Mouse (Mus musculus) gastrocnemius, postnatal 10 days (tissue): ENCODE measurements around the gene Fam76a. TPM values are rescaled to one million over a fixed set of nuclear protein-coding genes. Genes with fewer than 3 reads are reported as not detected.

Source experiments
- DNase-seq: peaks from one replicate; pipeline ENCODE4 v3.0.0; 2021; ENCODE audit warnings: mixed read lengths
- total RNA-seq, 2 experiments: library from RNA; stranded (reverse); gene quantifications; 2 replicates each; pipeline ENCODE4 v1.2.3; 2021

Gene Fam76a
- total RNA-seq, 2 experiments from 2014 or later = 24.6 to 27.4 TPM

- DNase-seq = no peak
Measured at GRCm38 (mm10) chr4:132884844-132885374, 37.4 kb downstream of the Fam76a start.

GRCm38 (mm10) chr4:132884064-132884843, 38.1 kb downstream of the Fam76a start, which contains the start of gene Stx12:
Stx12 (minus strand) TSS chr4:132884509.
- DNase-seq = peak; percentile 92

- no peak for DNase-seq
Measured at GRCm38 (mm10) chr4:132883561-132884063, 38.7 kb downstream of the Fam76a start.

- no peak for DNase-seq
Measured at GRCm38 (mm10) chr4:132874363-132875097, 47.8 kb downstream of the Fam76a start.

- no peak for DNase-seq
Measured at GRCm38 (mm10) chr4:132873481-132874362, 48.6 kb downstream of the Fam76a start.

- DNase-seq = no peak
Measured at GRCm38 (mm10) chr4:132871116-132871515, 51.2 kb downstream of the Fam76a start.

GRCm38 (mm10) chr4:132864856-132865255, 57.5 kb downstream of the Fam76a start:
- DNase-seq = no peak

GRCm38 (mm10) chr4:132863012-132863411, 59.3 kb downstream of the Fam76a start:
- no peak for DNase-seq

GRCm38 (mm10) chr4:132860880-132861279, 61.5 kb downstream of the Fam76a start:
- DNase-seq = no peak

Other genes starting within 250 kb of the Fam76a start
- gene Xkr8, start 190.0 kb downstream of the Fam76a start, total RNA-seq = 1 to 10 TPM; 2.3 to 2.6 TPM
- 1 to 10 TPM; 2.8 to 3.6 TPM for gene Smpdl3b, start 165.3 kb downstream of the Fam76a start, total RNA-seq
- gene Rpa2, start 154.2 kb downstream of the Fam76a start, total RNA-seq = 10 to 100 TPM; 16.2 to 16.8 TPM
- 1 to 10 TPM; 1.6 to 2.8 TPM for gene Themis2, start 126.2 kb downstream of the Fam76a start, total RNA-seq
- 10 to 100 TPM; 20.7 to 22.7 TPM for gene Ppp1r8, start 79.4 kb downstream of the Fam76a start, total RNA-seq
- 10 to 100 TPM; 28.5 to 32.9 TPM for gene Stx12, start 38.0 kb downstream of the Fam76a start, total RNA-seq
- under 1 TPM; 0.09 to 0.54 TPM for gene Fgr, start 51.5 kb upstream of the Fam76a start, total RNA-seq
- gene Ahdc1, start 88.7 kb upstream of the Fam76a start, total RNA-seq = 10 to 100 TPM; 58.2 to 82.8 TPM
- gene Wasf2, start 207.9 kb upstream of the Fam76a start, total RNA-seq = 10 to 100 TPM; 73.1 to 88.7 TPM